Mouse (Mus musculus) Patski (cell line): ENCODE results near the gene Fam129a. TPM values are rescaled to one million over a fixed set of nuclear protein-coding genes. Genes with fewer than 3 reads are reported as not detected.

Experiments
- ATAC-seq: fragments of 100-300 bp; one replicate; pipeline ENCODE4 v1.8.0; 2021
- CTCF ChIA-PET: fragments of 350-600 bp; sonication (Branson Sonifier 250); formaldehyde crosslinking; loops from one replicate; lab custom pipeline; 2022; ENCODE audit warnings: inconsistent platforms; lab: Charles Lee
- POLR2A ChIA-PET: fragments of 350-600 bp; sonication (Branson Sonifier 250); formaldehyde crosslinking; loops from one replicate; lab custom pipeline; 2022; ENCODE audit warnings: antibody characterized with exemption, inconsistent platforms; lab: Charles Lee
- DNase-seq: peaks from one replicate; pipeline ENCODE4 v3.0.0-alpha.2; 2011; ENCODE audit warnings: low read depth, low spot score
- H3K27me3 ChIP-seq: fragments of 371-371 bp; one replicate; pipeline ENCODE4 v1.5.1; 2021
- CTCF ChIP-seq: fragments of 100-300 bp; IDR thresholded peaks from one replicate; pipeline ENCODE4 v1.5.1; 2021
- in situ Hi-C: fragments of 300-500 bp; cut with MboI; formaldehyde crosslinking; loops from 3 replicates; pipeline ENCODE4 v1.11.1; 2018; ENCODE audit warnings: low pct_unique_long_range_greater_than_20kb, mixed read lengths
- polyA plus RNA-seq: library from polyadenylated mRNA; unstranded; gene quantifications from one replicate; pipeline ENCODE4 v1.2.3, GENCODE M21; 2021

Fam129a gene
- polyA plus RNA-seq, 1 experiment from 2014 or later = 0.27 TPM

GRCm38 (mm10) chr1:151754028-151754489 is 183.1 kb downstream of the Fam129a start:
- H3K27me3 ChIP-seq = no peaks in the 10 kb centered on the region
- in situ Hi-C loops = no loop called here
- DNase-seq = no peak
- CTCF ChIA-PET = interaction anchor here (0.8 to 1.2 kb wide), 3 partner anchors 9 to 30 kb away, joined by 3 read pairs; no protein-coding TSS in a partner anchor
- no peak for TF ChIP-seq CTCF
- POLR2A ChIA-PET = interaction anchor here (0.6 to 1.1 kb wide), 3 partner anchors 13 to 1610 kb away, joined by 3 to 6 read pairs (median 4); no protein-coding TSS in a partner anchor
- ATAC-seq = no peak

DNA sequence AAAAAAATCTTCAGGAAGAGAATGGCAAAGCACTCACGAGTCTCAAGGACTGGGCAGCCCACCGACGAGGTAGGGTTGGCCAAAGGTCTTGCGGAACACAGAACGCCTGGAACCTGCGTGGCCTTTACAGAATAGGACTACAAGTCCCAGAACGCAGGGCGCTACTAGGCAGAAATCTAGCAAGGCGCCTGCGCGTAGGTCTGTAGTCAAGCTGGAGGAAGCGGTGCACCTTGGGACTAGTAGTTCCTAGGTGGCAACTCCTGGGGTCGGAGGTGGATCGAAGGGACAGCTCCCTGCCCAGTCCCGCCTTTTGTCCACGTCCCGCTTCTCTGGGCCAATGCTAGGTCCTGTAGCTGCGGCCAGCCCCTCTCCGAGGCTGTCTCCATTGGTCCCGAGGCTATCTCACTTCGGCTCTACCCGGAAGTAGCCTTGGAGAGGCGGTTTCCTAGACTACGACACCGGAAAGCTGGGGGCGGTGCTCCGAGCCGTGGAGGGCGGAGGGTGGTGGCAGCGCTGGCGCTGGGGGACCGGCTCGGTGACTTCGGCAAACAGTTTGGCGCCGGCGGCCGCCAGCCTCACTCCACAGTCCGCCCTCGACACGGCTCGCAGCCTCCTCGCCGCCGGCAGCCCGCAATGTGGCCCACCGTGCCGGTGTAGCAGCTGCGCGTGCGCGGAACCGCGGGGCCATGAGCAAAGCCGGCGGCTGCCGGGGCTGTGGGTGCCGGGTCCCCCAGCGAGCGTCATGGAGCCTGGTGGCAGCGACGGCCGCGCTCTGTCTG is 184.1 kb downstream of the Fam129a start, which contains the start of gene Edem3:
Gene Edem3, plus strand, starts transcription at position 491 of the 779 bp plus-strand sequence.
- CTCF ChIA-PET = interaction anchor here (0.8 to 1.7 kb wide), 3 partner anchors 10 to 49 kb away, joined by 3 to 5 read pairs (median 3); no protein-coding TSS in a partner anchor
- in situ Hi-C loops = no loop called here
- DNase-seq (peak; percentile 94), ATAC-seq (peak; percentile 100)
- TF ChIP-seq CTCF = no peak
- H3K27me3 ChIP-seq = no peaks in the 10 kb centered on the region
- POLR2A ChIA-PET = interaction anchor here (0.6 to 1.1 kb wide), 4 partner anchors 14 to 1609 kb away, joined by 3 to 6 read pairs (median 4); no protein-coding TSS in a partner anchor

DNA sequence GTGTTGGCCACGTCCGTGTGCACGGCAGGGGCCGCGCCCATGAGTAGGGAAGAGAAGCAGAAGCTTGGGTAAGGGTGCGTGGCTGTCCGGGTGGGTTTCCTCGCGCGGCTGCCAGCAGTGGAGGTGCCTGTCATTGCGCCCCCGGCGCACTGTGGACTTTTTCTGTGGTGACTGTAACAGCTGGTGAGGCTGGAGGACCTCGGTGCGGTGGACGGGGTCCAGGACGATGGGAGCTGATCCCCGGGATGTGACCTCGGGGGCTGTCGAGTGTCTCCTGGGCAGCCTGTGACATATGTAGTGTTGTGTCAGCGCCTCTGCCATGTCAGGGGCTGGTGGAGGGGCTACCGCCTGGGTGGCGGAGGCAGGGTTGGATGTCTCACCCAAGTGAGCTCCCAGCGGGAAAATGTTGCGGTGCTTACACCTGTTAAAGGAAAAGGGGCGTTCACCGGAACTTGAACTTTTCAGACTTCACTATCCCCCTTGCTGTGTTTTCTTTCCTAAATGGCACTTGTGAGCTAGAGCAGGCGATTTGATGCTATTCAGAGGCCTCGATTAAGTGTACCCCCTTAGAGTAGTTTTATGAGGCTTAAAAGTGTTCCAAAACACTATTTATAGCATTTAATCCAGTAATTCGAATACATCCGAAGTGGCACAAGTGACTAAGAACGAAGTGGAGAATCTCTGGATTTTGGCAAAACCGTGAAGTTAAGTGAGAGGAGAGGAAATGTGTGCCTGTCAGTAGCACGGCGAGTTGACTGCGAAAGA is 184.9 kb downstream of the Fam129a start:
- no peaks in the 10 kb centered on the region for H3K27me3 ChIP-seq
- ChIA-PET CTCF (interaction anchor here (1.7 kb wide), 1 partner anchor 50 kb away, joined by 5 read pairs; no protein-coding TSS in a partner anchor), POLR2A (interaction anchor here (0.6 kb wide), 2 partner anchors 53 to 83 kb away, joined by 3 to 4 read pairs; no protein-coding TSS in a partner anchor)
- no peak for DNase-seq
- no peak for TF ChIP-seq CTCF
- ATAC-seq = peak; percentile 8
- in situ Hi-C loops = no loop called here

- DNase-seq (no peak), ATAC-seq (no peak)
- no peaks in the 10 kb centered on the region for H3K27me3 ChIP-seq
- no peak for TF ChIP-seq CTCF
- in situ Hi-C loops = no loop called here
- POLR2A ChIA-PET = no interaction called here
- CTCF ChIA-PET = no interaction called here
These were observed 185.4 kb downstream of the Fam129a start for GRCm38 (mm10) chr1:151756425-151756728.

GRCm38 (mm10) chr1:151758301-151758700 is 187.3 kb downstream of the Fam129a start:
- in situ Hi-C loops = no loop called here
- no peak for TF ChIP-seq CTCF

DNA sequence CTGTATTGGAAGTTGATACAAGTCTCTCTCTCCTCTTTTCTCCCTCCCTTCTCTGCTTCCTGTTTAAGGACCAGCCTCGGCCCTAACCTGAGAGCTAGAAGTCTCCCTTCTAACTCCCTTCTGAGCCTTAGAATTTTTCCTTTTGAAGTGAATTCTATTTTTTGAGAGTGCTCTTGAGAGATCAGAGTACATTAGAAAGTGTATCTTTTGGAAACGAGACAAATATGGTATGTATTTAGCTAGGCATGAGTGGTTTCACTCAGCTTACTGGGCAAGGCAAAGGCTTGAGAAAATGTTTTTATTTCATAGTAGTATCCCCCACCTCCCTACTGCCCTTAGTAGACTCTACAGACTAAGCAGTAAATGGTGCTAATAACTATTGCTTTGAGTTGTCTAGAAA is 188.0 kb downstream of the Fam129a start:
- TF ChIP-seq CTCF = no peak
- in situ Hi-C loops = no loop called here
- no peak for ATAC-seq
- no peak for DNase-seq
- ChIA-PET CTCF (interaction anchor here (1.2 kb wide), 1 partner anchor 40 kb away, joined by 4 read pairs; no protein-coding TSS in a partner anchor), POLR2A (interaction anchor here (0.6 kb wide), 1 partner anchor 819 kb away, joined by 3 read pairs; no protein-coding TSS in a partner anchor)
- no peaks in the 10 kb centered on the region for H3K27me3 ChIP-seq

More at GRCm38 (mm10) chr1:151758301-151758700, 187.3 kb downstream of the Fam129a start:
- no peak for ATAC-seq
- DNase-seq = no peak
- no peaks in the 10 kb centered on the region for H3K27me3 ChIP-seq
- POLR2A ChIA-PET = no interaction called here
- CTCF ChIA-PET = interaction anchor here (1.2 kb wide), 1 partner anchor 41 kb away, joined by 4 read pairs; no protein-coding TSS in a partner anchor

DNA sequence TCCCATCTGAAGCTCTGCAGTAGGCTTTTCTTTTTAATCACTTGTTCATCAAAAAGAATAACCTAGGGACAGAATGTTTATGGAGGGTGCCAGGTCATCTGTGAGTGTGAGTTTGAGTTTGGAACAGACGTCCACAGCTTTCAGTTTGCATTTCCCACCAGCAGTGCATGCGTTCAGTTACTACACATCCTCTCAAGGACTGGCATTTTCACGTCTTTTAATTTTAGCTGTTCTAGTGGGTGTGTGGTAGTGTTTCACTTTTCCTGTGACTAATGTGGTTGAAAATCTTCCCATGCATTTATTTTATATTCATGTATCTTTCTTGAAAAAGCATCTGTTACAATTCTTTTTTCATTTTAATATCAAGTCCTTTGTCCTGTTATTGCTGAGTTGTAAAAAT is 193.2 kb downstream of the Fam129a start:
- no peaks in the 10 kb centered on the region for H3K27me3 ChIP-seq
- POLR2A ChIA-PET = no interaction called here
- CTCF ChIA-PET = interaction anchor here (0.9 kb wide), 1 partner anchor 8 kb away, joined by 3 read pairs; no protein-coding TSS in a partner anchor
- DNase-seq (no peak), ATAC-seq (no peak)
- no peak for TF ChIP-seq CTCF
- in situ Hi-C loops = no loop called here

DNA sequence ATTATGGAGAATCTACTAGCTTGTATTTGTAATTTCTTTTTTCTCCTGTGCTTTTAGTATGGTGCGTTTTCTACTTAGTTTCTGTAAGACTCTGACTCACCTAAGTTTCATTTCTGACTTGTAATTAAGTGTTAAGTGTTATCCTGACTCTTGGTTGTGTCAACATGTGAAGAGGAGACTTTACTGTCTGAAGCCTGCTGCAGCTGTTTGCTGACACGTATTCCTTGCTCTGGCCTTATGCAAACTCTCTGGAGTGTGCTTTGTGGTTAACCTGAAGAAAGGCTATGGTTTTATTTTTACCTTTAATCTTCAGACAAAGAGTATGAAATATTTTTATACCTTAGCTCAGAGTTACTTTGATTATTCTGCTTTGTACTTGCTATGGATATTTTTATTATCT is 195.2 kb downstream of the Fam129a start:
- POLR2A ChIA-PET = no interaction called here
- in situ Hi-C loops = no loop called here
- no peaks in the 10 kb centered on the region for H3K27me3 ChIP-seq
- CTCF ChIA-PET = interaction anchor here (1.2 kb wide), 1 partner anchor 11 kb away, joined by 3 read pairs; no protein-coding TSS in a partner anchor
- TF ChIP-seq CTCF = no peak
- ATAC-seq = no peak
- DNase-seq = no peak

DNA sequence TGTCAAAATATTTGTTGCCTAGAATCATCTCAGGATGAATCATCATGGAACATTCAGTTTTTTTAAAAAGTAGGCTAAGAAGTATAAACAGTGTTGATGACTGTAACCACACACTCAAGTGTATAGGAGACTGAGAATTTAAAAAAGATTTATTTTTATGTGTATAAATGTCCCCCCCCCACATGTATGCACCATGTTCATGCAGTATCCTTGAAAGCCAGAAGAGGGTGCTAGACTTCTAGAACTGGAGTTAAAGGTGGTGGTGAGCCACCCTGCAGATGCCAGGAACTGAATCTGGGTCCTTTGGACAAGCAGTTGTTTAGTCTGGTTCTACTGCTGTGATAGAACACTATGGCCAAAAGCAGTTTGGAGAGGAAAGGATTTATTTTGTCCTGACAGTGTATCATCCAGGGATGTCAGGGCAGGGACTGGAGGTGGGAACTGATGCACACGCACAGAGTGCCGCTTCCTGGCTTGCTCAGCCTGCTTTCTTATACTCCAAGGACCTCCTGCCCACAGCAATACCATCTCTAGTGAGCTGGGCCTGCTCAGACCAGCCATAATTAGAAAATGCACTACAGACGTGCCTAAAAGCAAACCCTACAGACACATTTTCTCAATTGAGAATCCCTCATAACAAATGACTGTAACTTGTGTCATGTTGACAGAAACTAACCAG is 196.1 kb downstream of the Fam129a start:
- H3K27me3 ChIP-seq = no peaks in the 10 kb centered on the region
- ChIA-PET CTCF (interaction anchor here (1.2 kb wide), 1 partner anchor 10 kb away, joined by 3 read pairs; no protein-coding TSS in a partner anchor), POLR2A (no interaction called here)
- ATAC-seq = no peak
- peak; percentile 50 for TF ChIP-seq CTCF
- in situ Hi-C loops = no loop called here
- no peak for DNase-seq
